Mouse (Mus musculus): ENCODE results near the gene Hectd2.

Hectd2 gene

GRCm38 (mm10) chr19:36554046-36554784, at the start of gene Hectd2:
Hectd2 (plus strand) TSS chr19:36554639.
- TF ChIP-seq GATA4 (IDR thresholded peaks at IDR 0.05; ENCODE audit: insufficient replicate concordance, low read length) = no peak

GRCm38 (mm10) chr19:36504716-36505115, 49.7 kb upstream of the Hectd2 start:
- TF ChIP-seq GATA4 (IDR thresholded peaks at IDR 0.05; ENCODE audit: insufficient replicate concordance, low read length) = no peak

DNA sequence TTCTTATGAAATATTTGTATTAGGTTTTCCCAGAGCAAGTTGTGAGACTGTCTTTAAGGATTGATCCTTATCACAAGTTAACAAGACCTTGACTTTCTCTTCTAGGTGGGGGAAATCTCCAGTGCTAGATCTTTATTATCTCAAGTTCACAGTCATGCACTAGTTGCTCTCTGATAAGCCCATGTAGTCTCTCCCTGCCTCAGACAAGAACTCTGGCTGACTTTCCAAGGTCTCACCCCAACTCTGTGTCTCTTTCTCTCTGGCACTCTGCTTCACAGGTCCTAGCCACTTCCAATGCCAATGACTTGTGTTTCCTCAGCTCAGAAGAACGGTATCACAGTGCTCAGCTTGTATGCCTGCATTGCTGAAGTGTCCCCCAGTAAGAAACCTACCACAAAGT, 43.1 kb upstream of the Hectd2 start:
- TF ChIP-seq GATA4 (IDR thresholded peaks at IDR 0.05; ENCODE audit: insufficient replicate concordance, low read length) = no peak

DNA sequence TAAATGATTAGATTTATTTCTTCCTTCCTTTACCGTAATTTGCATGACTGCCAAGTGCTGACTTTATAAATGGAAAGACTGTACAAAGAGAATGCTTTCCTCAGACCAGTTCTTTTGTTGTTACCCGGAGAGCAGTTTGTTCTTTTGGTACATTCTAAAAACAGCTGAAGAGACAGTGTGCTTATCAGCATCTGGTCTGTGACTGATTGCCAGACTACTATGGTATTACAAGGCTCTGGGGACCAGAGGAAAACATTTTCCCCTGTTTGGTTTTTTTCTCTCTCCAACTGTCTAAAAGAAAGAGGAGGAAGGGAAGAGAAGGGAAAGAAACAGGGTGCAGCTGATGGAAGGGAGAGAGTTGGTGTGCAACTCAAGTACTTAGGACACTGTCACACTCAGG, 36.0 kb upstream of the Hectd2 start:
- TF ChIP-seq GATA4 (IDR thresholded peaks at IDR 0.05; ENCODE audit: insufficient replicate concordance, low read length) = no peak

DNA sequence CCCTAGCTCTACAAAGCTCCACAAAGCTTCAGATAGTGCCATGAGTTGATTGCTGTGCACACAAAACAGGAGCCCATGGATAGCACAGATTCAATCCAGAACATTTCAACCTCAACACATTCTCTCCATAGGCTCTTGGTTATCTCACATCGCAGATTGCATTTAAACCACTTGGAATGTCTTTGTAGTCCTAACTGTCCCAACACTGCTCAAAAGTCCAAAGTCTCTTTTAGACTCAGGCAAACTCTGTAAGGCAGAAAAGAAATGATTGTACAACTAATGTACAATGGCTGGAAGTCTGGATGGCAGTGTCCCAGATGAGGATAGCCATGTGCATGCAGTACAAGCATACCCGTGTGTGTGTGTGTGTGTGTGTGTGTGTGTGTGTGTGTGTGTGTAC, 32.9 kb upstream of the Hectd2 start:
- TF ChIP-seq GATA4 (IDR thresholded peaks at IDR 0.05; ENCODE audit: insufficient replicate concordance, low read length) = no peak

DNA sequence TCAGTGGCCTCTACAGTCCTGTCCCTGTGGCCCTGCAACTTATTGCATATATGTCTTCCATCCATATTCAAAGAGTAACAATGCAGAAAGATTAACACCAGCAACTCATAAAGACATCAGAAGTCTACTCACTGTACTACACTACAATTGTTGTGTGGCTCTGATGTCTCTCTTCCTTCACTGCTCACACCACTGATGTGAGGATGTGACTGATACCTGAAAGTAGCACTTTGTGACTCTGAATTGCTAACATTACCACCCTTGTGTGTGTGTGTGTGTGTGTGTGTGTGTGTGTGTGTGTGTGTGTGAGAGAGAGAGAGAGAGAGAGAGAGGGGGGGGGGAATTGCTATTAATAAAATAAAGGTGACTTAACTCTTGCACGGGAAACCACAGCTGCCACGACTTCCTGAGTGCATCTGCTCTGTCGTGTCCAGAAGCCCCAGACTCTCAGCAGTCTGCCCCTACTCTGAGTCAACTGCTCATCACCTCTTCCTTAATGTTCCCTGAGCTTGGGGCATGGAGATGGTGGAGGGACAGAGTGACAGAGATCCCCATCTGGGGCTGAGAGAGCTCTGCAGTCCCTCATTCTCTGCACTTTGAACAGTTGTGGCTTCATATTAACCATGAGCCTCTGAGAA, 31.8 kb upstream of the Hectd2 start:
- no peak for TF ChIP-seq GATA4 (IDR thresholded peaks at IDR 0.05; ENCODE audit: insufficient replicate concordance, low read length)

GRCm38 (mm10) chr19:36525071-36525470, 29.4 kb upstream of the Hectd2 start:
- no peak for TF ChIP-seq GATA4 (IDR thresholded peaks at IDR 0.05; ENCODE audit: insufficient replicate concordance, low read length)

DNA sequence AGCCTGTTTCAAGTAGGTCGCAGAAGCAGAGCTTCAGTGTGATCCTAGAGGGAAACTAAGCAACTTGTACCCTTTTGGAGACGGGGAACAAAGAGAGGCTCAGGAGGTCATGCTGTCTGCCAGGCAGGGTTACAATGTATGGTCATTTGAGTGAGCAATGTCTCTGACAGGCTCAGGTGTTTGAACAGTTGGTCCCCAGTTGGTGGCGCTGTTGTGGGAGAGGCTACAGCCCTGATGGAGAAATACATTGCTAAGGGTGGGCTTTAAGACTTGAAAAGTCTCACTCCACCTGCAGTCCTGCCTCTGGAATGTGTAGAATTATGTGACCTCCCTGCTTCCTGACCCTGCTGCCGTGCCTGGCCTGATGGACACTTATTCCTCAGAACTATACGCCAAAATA, 21.4 kb upstream of the Hectd2 start:
- no peak for TF ChIP-seq GATA4 (IDR thresholded peaks at IDR 0.05; ENCODE audit: insufficient replicate concordance, low read length)

DNA sequence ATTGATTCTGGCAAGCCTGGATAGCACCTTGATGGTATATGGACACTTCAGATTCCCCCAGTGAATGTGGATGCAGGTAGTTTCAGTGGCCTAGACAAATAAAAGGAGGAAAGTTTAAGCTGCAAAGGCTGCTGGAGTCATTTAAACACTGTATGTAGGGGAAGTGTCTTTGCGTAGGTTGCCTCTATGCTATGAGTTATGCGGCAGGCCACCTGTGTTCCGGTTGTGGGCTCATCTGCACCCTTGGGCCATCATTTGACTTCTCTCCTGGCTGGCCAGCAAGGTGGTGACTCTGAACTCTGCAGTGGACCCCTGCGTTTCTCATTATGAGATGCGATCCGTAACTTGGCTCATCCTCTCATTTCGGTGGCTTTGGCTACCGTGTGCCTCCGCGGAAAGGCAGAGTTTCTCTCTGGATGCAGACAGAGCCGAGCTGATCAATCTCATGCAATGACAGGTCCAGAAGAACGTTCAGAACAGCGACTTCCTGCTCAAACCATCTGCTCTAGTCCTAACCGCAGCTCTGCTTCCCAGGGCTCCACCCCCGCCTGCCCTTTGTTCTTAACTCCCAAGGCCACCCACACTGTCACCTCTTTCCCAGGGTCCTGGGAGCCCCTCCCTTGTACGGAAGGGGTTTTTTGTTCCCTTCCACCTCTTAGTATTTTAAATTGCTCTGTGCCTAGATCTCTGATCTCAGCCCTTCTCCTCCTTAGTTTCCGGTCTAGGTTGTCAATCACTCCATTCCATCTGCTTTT, 20.3 kb upstream of the Hectd2 start:
- no peak for TF ChIP-seq GATA4 (IDR thresholded peaks at IDR 0.05; ENCODE audit: insufficient replicate concordance, low read length)

GRCm38 (mm10) chr19:36534766-36535140, 19.7 kb upstream of the Hectd2 start:
- no peak for TF ChIP-seq GATA4 (IDR thresholded peaks at IDR 0.05; ENCODE audit: insufficient replicate concordance, low read length)

DNA sequence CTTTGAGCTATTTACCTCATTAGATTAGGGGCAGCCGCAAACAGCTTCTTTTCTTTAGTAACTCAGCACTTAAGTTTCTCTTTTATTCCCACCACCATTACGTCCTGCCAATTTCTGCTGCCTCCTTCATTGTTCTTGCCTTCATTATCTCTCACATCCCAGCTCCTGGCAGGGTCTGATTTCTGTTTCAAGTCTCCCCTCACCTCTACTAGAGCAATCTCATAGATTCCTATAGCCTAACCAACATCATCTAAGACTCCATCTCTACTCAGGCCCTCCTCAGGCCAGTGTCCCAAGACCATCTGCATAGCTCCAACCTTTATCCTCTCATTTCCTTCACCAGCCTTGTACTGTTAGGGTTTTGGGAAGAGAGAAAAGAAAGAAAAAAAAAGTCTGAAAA, 19.3 kb upstream of the Hectd2 start:
- TF ChIP-seq GATA4 (IDR thresholded peaks at IDR 0.05; ENCODE audit: insufficient replicate concordance, low read length) = no peak

DNA sequence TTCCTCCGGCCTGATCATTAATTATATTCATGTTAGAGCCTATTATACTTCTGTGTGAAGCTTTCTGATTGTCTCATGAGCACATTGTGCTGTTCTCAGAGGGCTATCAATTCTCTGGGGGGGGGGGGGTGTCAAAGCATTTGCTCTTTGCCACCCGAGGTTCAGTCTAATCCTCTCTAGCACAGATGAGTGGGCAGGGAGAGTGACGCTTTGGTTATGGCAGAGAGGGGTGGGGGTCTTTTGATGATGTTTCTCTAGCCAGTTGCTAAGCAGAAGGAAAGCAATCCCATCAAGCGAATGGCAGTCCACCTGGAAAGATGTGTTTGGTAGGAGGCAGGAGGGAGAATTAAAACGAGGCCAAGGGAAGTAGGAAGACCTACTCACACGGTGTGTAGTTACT, 18.6 kb upstream of the Hectd2 start:
- TF ChIP-seq GATA4 (IDR thresholded peaks at IDR 0.05; ENCODE audit: insufficient replicate concordance, low read length) = no peak

DNA sequence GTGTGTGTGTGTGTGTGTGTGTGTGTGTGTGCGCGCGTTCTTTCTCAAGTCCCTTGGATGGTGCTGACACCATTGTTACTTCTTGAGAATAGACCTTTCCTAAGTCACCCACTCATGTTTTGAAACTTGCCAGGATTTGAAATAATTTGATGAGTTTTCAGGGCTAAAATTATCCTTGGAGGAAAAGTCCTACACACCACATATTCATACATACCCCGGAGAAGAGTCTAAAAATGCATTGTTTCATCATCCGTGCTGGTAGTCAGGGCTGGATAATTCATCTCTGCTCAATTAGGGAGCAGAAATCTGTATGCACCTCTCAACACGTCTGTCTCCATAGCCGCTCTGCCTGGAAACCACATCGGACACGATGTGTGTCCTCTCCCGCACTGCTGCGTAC, 17.5 kb upstream of the Hectd2 start:
- TF ChIP-seq GATA4 (IDR thresholded peaks at IDR 0.05; ENCODE audit: insufficient replicate concordance, low read length) = no peak

DNA sequence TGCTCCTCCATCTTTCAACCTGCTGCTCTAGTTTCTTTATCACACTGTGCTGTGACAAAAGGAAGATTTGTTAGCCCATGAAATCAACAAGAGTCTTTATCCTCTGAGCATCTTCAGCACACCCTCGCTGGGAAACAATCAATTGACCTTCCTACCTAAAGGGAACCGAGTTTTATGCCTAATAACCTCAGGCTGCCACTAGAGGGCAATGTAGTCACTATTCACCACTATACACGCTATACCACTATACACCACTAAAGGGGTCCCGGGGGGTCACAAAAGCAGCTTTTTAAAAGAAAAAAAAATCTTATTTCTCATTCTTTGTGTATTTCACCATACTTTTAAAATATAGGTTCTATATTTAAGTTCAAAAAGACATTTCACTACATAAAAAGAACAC, 15.9 kb upstream of the Hectd2 start:
- TF ChIP-seq GATA4 (IDR thresholded peaks at IDR 0.05; ENCODE audit: insufficient replicate concordance, low read length) = no peak

- TF ChIP-seq GATA4 (IDR thresholded peaks at IDR 0.05; ENCODE audit: insufficient replicate concordance, low read length) = no peak
Measured at GRCm38 (mm10) chr19:36539311-36539710, 15.1 kb upstream of the Hectd2 start.

- no peak for TF ChIP-seq GATA4 (IDR thresholded peaks at IDR 0.05; ENCODE audit: insufficient replicate concordance, low read length)
Measured at GRCm38 (mm10) chr19:36540012-36540606, 14.3 kb upstream of the Hectd2 start.

All from liver, adult (tissue).